Mouse (Mus musculus) ES-E14 (cell line): ENCODE results near the gene 4933428G20Rik. TPM values are rescaled to one million over a fixed set of nuclear protein-coding genes. Genes with fewer than 3 reads are reported as not detected.

ENCODE experiments used
- DNase-seq: peaks from one replicate; pipeline ENCODE4 v3.0.0-alpha.2; 2013; ENCODE audit warnings: low read depth, low spot score
- H3K27ac ChIP-seq: 2 replicates; pipeline ENCODE4 v1.5.1; 2012; ENCODE audit warnings: low read depth, mild to moderate bottlenecking, low read length, moderate library complexity, mixed read lengths; ENCODE audit not compliant: poor library complexity, insufficient read depth, severe bottlenecking
- H3K36me3 ChIP-seq: 2 replicates; pipeline ENCODE4 v1.6.1; 2012; ENCODE audit warnings: mild to moderate bottlenecking, low read length, moderate library complexity, mixed read lengths; ENCODE audit not compliant: control insufficient read depth, poor library complexity, insufficient read depth, severe bottlenecking
- H3K4me1 ChIP-seq, 2 experiments: fragments of 150-350 bp in 1 of 2; sonication (generic) in 1 of 2; 2 replicates each; pipeline ENCODE4 v1.6.1; 2012; ENCODE audit warnings: low read length in 2 of 2, mild to moderate bottlenecking in 1 of 2, mixed read lengths in 1 of 2; ENCODE audit not compliant: control insufficient read depth in 2 of 2, insufficient read depth in 2 of 2, poor library complexity in 1 of 2
- H3K4me3 ChIP-seq, 2 experiments: fragments of 150-350 bp in 1 of 2; sonication (generic) in 1 of 2; 2 replicates each; pipeline ENCODE4 v1.5.1; 2012; ENCODE audit warnings: low read length in 2 of 2, low read depth in 1 of 2, mild to moderate bottlenecking in 1 of 2, mixed read lengths in 1 of 2; ENCODE audit not compliant: insufficient read depth in 1 of 2, poor library complexity in 1 of 2, severe bottlenecking in 1 of 2
- H3K9ac ChIP-seq: 2 replicates; pipeline ENCODE4 v1.6.1; 2012; ENCODE audit warnings: low read depth, mild to moderate bottlenecking, low read length, mixed read lengths; ENCODE audit not compliant: poor library complexity, insufficient read depth, severe bottlenecking
- H3K9me3 ChIP-seq: fragments of 150-350 bp; sonication (generic); 2 replicates; pipeline ENCODE4 v1.6.1; 2012; ENCODE audit warnings: low read depth, mild to moderate bottlenecking, low read length; ENCODE audit not compliant: control insufficient read depth, insufficient read depth
- CHD2 ChIP-seq: IDR thresholded peaks from 2 replicates; pipeline ENCODE4 v1.6.1; 2014; ENCODE audit warnings: mild to moderate bottlenecking, low read depth, low read length, inconsistent platforms
- HCFC1 ChIP-seq: IDR thresholded peaks from 2 replicates; pipeline ENCODE4 v1.6.1; 2012; ENCODE audit warnings: low read length, inconsistent platforms, borderline replicate concordance; ENCODE audit not compliant: insufficient read depth
- MAFK ChIP-seq: IDR thresholded peaks from 2 replicates; pipeline ENCODE4 v1.6.1; 2014; ENCODE audit warnings: mild to moderate bottlenecking, low read depth, low read length, inconsistent platforms; ENCODE audit not compliant: insufficient read depth
- ZC3H11A ChIP-seq: IDR thresholded peaks from 2 replicates; pipeline ENCODE4 v1.6.1; 2012; ENCODE audit warnings: low read depth, mild to moderate bottlenecking, inconsistent platforms, low read length, borderline replicate concordance
- ZNF384 ChIP-seq: IDR thresholded peaks from 2 replicates; pipeline ENCODE4 v1.6.1; 2012; ENCODE audit warnings: low read depth, low read length, inconsistent platforms
- in situ Hi-C, 2 experiments: fragments of 600-800 bp; cut with MboI; formaldehyde crosslinking; loops; one replicate each; pipeline ENCODE4 v1.15.1; 2025; ENCODE audit warnings: low sequenced_read_pairs in 2 of 2, inconsistent platforms in 1 of 2; ENCODE audit not compliant: unreplicated experiment in 2 of 2
- total RNA-seq: library from RNA; depleted of rRNA; stranded (reverse); fragments of 300-350 nt; gene quantifications from 2 replicates; pipeline ENCODE4 v1.2.3, GENCODE M21; 2012

The 4933428G20Rik gene
- total RNA-seq, 1 experiment: 0.36 TPM

DNA sequence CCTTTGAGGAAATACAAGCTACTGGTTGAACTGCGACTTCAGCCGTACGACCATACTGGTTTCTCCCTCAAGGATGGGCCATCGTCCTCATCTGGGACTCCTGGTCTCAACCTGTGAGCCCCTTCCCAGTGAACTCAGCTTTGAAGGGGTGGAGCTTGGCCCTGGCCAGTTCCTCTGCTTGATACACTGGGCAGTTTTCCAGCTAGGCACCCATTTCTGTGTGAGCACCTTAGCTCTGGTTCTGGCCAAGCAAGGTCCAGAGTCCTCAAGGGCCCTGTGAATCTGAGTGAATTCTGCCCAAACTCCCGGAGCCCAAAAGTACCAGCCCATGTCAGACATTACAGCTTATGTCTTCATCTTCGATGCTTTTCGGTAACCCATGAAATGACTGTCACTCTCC is 20.4 kb upstream of the 4933428G20Rik start:
- H3K4me3 ChIP-seq: no peak overlapping the region
- peaks cover 16% of the 10 kb centered on the region; the same call in 1 of the 2 replicates for H3K36me3 ChIP-seq
- no peaks in the 10 kb centered on the region for H3K9me3 ChIP-seq
- no peak for TF ChIP-seq HCFC1
- no peak for TF ChIP-seq MAFK
- TF ChIP-seq CHD2: no peak
- TF ChIP-seq ZC3H11A: no peak
- TF ChIP-seq ZNF384: no peak
- no peak for DNase-seq
- no peak overlapping the region for H3K9ac ChIP-seq
- in situ Hi-C loops: no loop called here
- peaks cover 5 to 19% of the 10 kb centered on the region in 2 experiments; a peak in 1 of 4 replicates for H3K4me1 ChIP-seq
- H3K27ac ChIP-seq: no peak overlapping the region

DNA sequence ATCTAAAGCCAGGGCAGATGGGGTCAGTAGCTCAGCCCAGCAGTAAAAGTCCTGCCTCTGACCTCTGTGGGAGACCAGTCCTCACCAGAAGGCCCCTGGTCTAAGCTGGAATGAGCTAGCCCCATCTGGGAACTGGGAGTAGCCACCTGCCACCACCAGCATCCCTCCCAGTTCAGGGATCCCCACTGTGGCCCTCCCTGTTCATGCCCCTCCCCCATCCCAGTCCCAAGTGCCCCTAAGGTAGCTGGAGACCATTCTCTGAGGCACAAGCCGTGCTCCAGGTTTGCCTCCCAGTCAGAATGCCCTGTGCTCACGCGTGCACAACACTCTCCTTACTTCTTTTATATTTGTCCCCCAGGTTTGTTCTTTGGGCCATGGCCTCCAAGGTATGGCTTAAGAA is 12.9 kb upstream of the 4933428G20Rik start:
- TF ChIP-seq MAFK (no peak), CHD2 (no peak), HCFC1 (no peak), ZNF384 (no peak), ZC3H11A (no peak)
- H3K9me3 ChIP-seq: no peaks in the 10 kb centered on the region
- no peak for DNase-seq
- H3K4me3 ChIP-seq: no peak overlapping the region
- no peaks in the 10 kb centered on the region; the same call in 1 of the 2 replicates for H3K36me3 ChIP-seq
- H3K27ac ChIP-seq: no peak overlapping the region
- H3K4me1 ChIP-seq: peaks cover 0 to 26% of the 10 kb centered on the region in 2 experiments; a peak in 2 of 4 replicates
- H3K9ac ChIP-seq: peak overlapping the region; percentile 35; the same call in 1 of the 2 replicates
- in situ Hi-C loops: no loop called here

DNA sequence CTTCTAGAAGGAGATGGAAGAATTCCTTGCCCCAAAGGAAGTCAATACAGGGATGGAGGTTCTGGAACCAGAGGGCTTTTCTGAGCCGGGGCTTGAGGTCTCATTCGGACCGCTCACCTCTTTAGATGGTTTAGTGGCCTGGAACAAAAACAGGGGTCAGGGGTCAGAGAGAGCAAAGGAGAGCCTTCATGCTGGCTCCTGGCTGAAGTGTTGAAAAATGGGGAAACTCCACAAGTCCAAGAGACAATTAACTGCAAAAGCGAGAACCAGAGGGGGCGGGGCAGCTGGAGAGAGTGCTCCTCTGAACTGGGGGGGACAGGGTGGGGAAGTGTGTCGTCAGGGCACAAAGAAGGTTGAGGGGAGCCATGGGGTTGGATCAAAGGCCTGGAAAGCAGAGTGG is 12.4 kb upstream of the 4933428G20Rik start:
- in situ Hi-C loops: no loop called here
- TF ChIP-seq MAFK: no peak
- no peak for TF ChIP-seq HCFC1
- TF ChIP-seq CHD2: no peak
- no peak for TF ChIP-seq ZNF384
- TF ChIP-seq ZC3H11A: no peak
- no peak for DNase-seq
- Histone ChIP-seq H3K9ac (peak overlapping the region; percentile 61), H3K4me3 (peak overlapping the region; percentile 57 to 72), H3K4me1 (peaks cover 0 to 26% of the 10 kb centered on the region in 2 experiments; a peak in 2 of 4 replicates), H3K9me3 (no peaks in the 10 kb centered on the region), H3K27ac (peak overlapping the region; percentile 32; the same call in 1 of the 2 replicates), H3K36me3 (no peaks in the 10 kb centered on the region; the same call in 1 of the 2 replicates)

DNA sequence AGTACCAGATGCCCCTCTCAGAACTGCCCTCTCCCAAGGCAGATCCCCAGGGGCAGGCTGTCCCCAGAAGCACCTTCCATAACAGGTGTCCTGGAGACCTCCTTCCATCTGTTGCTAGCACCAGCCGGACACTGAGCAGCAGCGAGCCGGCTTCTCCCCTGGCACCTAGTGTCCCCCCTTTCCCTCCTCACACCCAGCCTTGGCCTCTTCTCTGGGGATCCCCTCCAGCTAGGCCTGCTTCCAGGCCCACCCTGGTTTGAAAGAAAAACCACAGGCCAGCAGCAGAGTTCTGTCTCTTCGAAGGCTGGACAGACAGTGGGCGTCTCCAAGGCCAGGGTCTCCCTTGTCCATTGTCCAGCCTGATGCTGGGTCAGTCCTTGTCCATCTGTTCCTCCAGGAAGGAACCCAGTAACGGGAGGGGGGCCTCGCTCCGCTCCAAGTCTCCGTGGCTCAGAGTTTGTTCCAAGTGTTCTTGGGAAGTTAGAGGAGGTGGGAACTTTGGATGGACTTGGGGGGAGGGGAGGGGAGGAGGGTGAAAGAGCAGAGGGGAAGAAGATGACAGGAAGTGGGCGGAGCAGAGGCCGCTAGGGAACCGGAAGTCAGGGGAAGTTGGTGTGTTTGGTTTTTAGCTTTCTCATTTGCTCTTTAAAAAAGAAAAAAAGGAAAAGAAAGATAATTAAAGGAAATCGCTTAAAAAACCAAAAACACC is 11.7 kb upstream of the 4933428G20Rik start:
- DNase-seq: peak; percentile 85
- H3K9me3 ChIP-seq: no peaks in the 10 kb centered on the region
- no peak for TF ChIP-seq MAFK
- no peak for TF ChIP-seq ZNF384
- no peak for TF ChIP-seq CHD2
- no peak for TF ChIP-seq ZC3H11A
- no peak for TF ChIP-seq HCFC1
- in situ Hi-C loops: no loop called here
- peaks cover 0 to 27% of the 10 kb centered on the region in 2 experiments; a peak in 2 of 4 replicates for H3K4me1 ChIP-seq
- H3K27ac ChIP-seq: peak overlapping the region; percentile 41; the same call in 1 of the 2 replicates
- peak overlapping the region; percentile 61 for H3K9ac ChIP-seq
- H3K36me3 ChIP-seq: no peaks in the 10 kb centered on the region; the same call in 1 of the 2 replicates
- peak overlapping the region; percentile 57 to 72 for H3K4me3 ChIP-seq
